Mouse (Mus musculus) neural tube, embryonic 14.5 days (tissue): Measurements from ENCODE around the gene Rap1a. TPM values are rescaled to one million over a fixed set of nuclear protein-coding genes. Genes with fewer than 3 reads are reported as not detected.

Source experiments
- ATAC-seq: fragments of 200-750 bp; cut with Nextera tagmentation; 2 replicates; pipeline ENCODE4 v1.8.0; 2017; ENCODE audit warnings: low read depth, mild to moderate bottlenecking, moderate TSS enrichment, moderate library complexity
- H3K27ac ChIP-seq: fragments of 300-500 bp; sonication (generic); 2 replicates; pipeline ENCODE4 v1.5.1; 2014; ENCODE audit warnings: low read depth, mild to moderate bottlenecking, control low read depth, low read length, moderate library complexity, mixed read lengths
- H3K27me3 ChIP-seq: fragments of 300-500 bp; sonication (generic); 2 replicates; pipeline ENCODE4 v1.6.1; 2014; ENCODE audit warnings: low read length; ENCODE audit not compliant: control insufficient read depth, insufficient read depth
- H3K36me3 ChIP-seq: fragments of 300-500 bp; sonication (generic); 2 replicates; pipeline ENCODE4 v1.6.1; 2014; ENCODE audit warnings: low read length, mixed read lengths; ENCODE audit not compliant: control insufficient read depth, insufficient read depth
- H3K4me1 ChIP-seq: fragments of 300-500 bp; sonication (generic); 2 replicates; pipeline ENCODE4 v1.6.1; 2014; ENCODE audit warnings: low read length; ENCODE audit not compliant: control insufficient read depth, insufficient read depth
- H3K4me2 ChIP-seq: fragments of 300-500 bp; sonication (generic); 2 replicates; pipeline ENCODE4 v1.6.1; 2014; ENCODE audit warnings: mild to moderate bottlenecking, low read depth, low read length, control low read depth
- H3K4me3 ChIP-seq: fragments of 300-500 bp; sonication (generic); 2 replicates; pipeline ENCODE4 v1.5.1; 2014; ENCODE audit warnings: low read depth, low read length, control low read depth, mixed read lengths
- H3K9ac ChIP-seq: fragments of 300-500 bp; sonication (generic); replicated peaks from 2 replicates; pipeline ENCODE4 v1.6.1; 2014; ENCODE audit warnings: low read depth, mild to moderate bottlenecking, control low read depth, low read length, mixed read lengths
- H3K9me3 ChIP-seq: fragments of 300-500 bp; sonication (generic); 2 replicates; pipeline ENCODE4 v1.6.1; 2016; ENCODE audit warnings: low read length; ENCODE audit not compliant: control insufficient read depth
- WGBS: fragments of 180-500 bp; shearing (Covaris S2); extraction: QIAGEN DNeasy Blood & Tissue Kit; methylation state at CpG from one replicate; pipeline ENCODE4 v1.1.7; 2014; 5-methylcytosine and 5-hydroxymethylcytosine counted together
- polyA plus RNA-seq: library from polyadenylated mRNA; unstranded; fragments of >200 nt; fragmentation: Nextera tagmentation; extraction: Ambion mirVana; gene quantifications from 2 replicates; pipeline ENCODE4 v1.2.1, GENCODE M21; 2014

Gene Rap1a
- polyA plus RNA-seq, 1 experiment from 2014 or later, result 67.5 TPM

DNA sequence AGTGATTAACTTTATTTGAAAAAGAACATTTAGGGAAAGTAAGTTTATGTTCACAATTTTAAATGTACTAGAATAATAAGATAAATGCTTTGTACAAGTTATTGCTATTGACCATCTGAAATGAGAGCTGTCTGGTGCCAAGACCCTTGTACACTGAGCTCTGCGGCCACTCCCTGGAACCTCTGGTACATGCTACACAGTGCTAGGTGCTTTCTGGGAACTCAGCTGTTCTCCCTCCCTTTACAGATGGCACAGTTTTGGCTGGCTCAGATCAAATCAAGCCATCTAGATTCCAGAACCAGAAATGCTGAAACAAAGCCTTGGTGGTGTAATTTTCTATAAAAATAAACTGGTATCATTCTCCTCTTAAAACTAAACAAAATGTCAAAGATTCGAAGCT is 3.7 kb downstream of the Rap1a start:
- no peak for ATAC-seq
- H3K4me2 ChIP-seq, result no peak overlapping the region
- H3K27ac ChIP-seq, result no peak overlapping the region
- no peak overlapping the region for H3K9ac ChIP-seq
- H3K4me3 ChIP-seq, result no peak overlapping the region
- 88% methylated on average over 2 of the region's 2 CpGs for WGBS
- H3K27me3 ChIP-seq, result no peaks in the 10 kb centered on the region
- H3K4me1 ChIP-seq, result peaks cover 18% of the 10 kb centered on the region; the same call in 1 of the 2 replicates
- H3K9me3 ChIP-seq, result no peaks in the 10 kb centered on the region
- H3K36me3 ChIP-seq, result no peaks in the 10 kb centered on the region

GRCm38 (mm10) chr3:105796761-105797160 is 4.4 kb downstream of the Rap1a start:
- Histone ChIP-seq H3K9ac (no peak overlapping the region), H3K4me2 (no peak overlapping the region), H3K36me3 (no peaks in the 10 kb centered on the region), H3K27ac (no peak overlapping the region), H3K27me3 (no peaks in the 10 kb centered on the region), H3K4me1 (peaks cover 18% of the 10 kb centered on the region; the same call in 1 of the 2 replicates), H3K9me3 (no peaks in the 10 kb centered on the region), H3K4me3 (no peak overlapping the region)
- WGBS, result 78% methylated on average over 4 of the region's 4 CpGs
- ATAC-seq, result no peak

DNA sequence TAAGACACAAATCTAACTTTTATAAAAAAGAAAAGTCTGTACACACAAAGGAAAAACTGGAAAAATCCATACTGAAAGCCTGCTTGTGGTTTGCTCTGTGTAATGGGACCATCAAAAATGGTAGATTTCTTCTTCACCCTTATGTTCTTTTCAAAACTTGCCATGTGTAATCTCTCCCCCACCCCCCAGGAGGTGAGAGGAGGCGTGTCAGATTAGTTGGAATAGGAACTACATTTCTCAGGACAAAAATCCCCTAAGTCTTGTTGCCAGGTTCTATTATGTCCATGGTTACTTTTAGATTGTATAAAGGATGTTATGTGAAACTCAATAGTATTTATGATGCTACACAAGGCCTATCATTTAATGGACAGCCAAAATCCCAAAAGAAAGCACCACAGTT is 6.8 kb downstream of the Rap1a start:
- Histone ChIP-seq H3K27ac (no peak overlapping the region), H3K9ac (no peak overlapping the region), H3K9me3 (no peaks in the 10 kb centered on the region), H3K4me2 (no peak overlapping the region), H3K4me1 (peaks cover 5% of the 10 kb centered on the region; the same call in 1 of the 2 replicates), H3K4me3 (no peak overlapping the region), H3K36me3 (no peaks in the 10 kb centered on the region), H3K27me3 (no peaks in the 10 kb centered on the region)
- WGBS, result 87% methylated on average over 1 of the region's 1 CpGs
- ATAC-seq, result no peak

DNA sequence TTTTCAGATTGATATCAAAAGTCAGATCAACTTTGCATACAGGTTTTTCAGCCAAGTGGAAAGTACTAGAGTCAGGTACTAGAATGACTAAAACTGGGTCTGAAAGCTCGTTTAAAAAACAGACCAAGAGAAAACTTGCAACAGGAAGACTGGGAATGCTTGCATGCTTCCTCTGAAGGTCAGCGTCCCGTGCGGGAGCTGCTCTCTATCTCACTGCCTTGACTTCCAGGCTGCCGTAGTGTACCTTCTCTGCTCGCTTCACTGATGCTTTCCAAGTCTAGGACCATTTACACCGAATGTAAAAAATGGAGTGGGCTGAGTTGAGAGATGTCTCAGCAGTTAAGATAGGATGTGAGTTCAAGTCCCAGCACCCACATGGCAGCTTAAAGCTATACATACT is 8.8 kb downstream of the Rap1a start:
- H3K9ac ChIP-seq, result no peak overlapping the region
- no peaks in the 10 kb centered on the region for H3K9me3 ChIP-seq
- no peaks in the 10 kb centered on the region for H3K36me3 ChIP-seq
- no peaks in the 10 kb centered on the region for H3K27me3 ChIP-seq
- no peak overlapping the region for H3K4me3 ChIP-seq
- no peak for ATAC-seq
- H3K4me2 ChIP-seq, result no peak overlapping the region
- no peaks in the 10 kb centered on the region for H3K4me1 ChIP-seq
- WGBS, result 89% methylated on average over 7 of the region's 7 CpGs
- no peak overlapping the region for H3K27ac ChIP-seq

DNA sequence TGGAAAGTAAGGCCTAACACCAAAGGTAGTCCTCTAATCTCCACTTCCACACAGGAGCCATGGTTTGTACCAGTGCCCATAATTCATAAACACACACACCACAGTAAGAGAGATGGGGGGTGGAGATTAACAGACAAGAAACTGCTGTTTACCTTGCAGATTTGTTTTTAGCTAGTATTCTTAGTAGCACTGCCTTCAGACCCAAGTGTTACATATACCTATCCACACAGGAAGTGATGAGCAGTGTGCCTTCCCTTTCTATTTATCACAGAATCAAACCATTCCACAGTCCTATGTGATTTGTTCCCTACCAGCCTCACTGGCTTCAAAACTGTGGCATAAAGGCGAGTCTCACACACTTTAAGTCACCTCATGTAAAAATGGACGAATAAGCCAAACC is 10.0 kb downstream of the Rap1a start:
- WGBS, result 96% methylated on average over 2 of the region's 2 CpGs

GRCm38 (mm10) chr3:105790338-105790737 is 10.8 kb downstream of the Rap1a start:
- Histone ChIP-seq H3K4me1 (no peaks in the 10 kb centered on the region), H3K27me3 (no peaks in the 10 kb centered on the region), H3K4me3 (no peak overlapping the region), H3K4me2 (no peak overlapping the region), H3K9me3 (no peaks in the 10 kb centered on the region), H3K27ac (no peak overlapping the region), H3K36me3 (no peaks in the 10 kb centered on the region), H3K9ac (no peak overlapping the region)
- WGBS, result 98% methylated on average over 1 of the region's 1 CpGs
- ATAC-seq, result no peak

More for the DNA sequence above, 10.0 kb downstream of the Rap1a start:
- H3K4me3 ChIP-seq, result no peak overlapping the region
- H3K36me3 ChIP-seq, result no peaks in the 10 kb centered on the region
- H3K27me3 ChIP-seq, result no peaks in the 10 kb centered on the region
- no peaks in the 10 kb centered on the region for H3K9me3 ChIP-seq
- no peaks in the 10 kb centered on the region for H3K4me1 ChIP-seq
- no peak overlapping the region for H3K9ac ChIP-seq
- no peak overlapping the region for H3K4me2 ChIP-seq
- no peak for ATAC-seq
- no peak overlapping the region for H3K27ac ChIP-seq

- Histone ChIP-seq H3K27ac (no peak overlapping the region), H3K4me1 (no peaks in the 10 kb centered on the region), H3K9me3 (no peaks in the 10 kb centered on the region), H3K27me3 (no peaks in the 10 kb centered on the region), H3K4me2 (no peak overlapping the region), H3K9ac (no peak overlapping the region), H3K36me3 (no peaks in the 10 kb centered on the region), H3K4me3 (no peak overlapping the region)
- no peak for ATAC-seq
- 96% methylated on average over 1 of the region's 1 CpGs for WGBS
These were observed 11.4 kb downstream of the Rap1a start for GRCm38 (mm10) chr3:105789776-105790175.

- WGBS, result 93% methylated on average over 3 of the region's 3 CpGs
- H3K4me1 ChIP-seq, result no peaks in the 10 kb centered on the region
- no peaks in the 10 kb centered on the region for H3K36me3 ChIP-seq
- H3K27ac ChIP-seq, result no peak overlapping the region
- no peaks in the 10 kb centered on the region for H3K9me3 ChIP-seq
- H3K4me2 ChIP-seq, result no peak overlapping the region
- H3K9ac ChIP-seq, result no peak overlapping the region
- no peak overlapping the region for H3K4me3 ChIP-seq
- no peaks in the 10 kb centered on the region for H3K27me3 ChIP-seq
- no peak for ATAC-seq
These were observed 13.8 kb downstream of the Rap1a start for GRCm38 (mm10) chr3:105787328-105787727.

DNA sequence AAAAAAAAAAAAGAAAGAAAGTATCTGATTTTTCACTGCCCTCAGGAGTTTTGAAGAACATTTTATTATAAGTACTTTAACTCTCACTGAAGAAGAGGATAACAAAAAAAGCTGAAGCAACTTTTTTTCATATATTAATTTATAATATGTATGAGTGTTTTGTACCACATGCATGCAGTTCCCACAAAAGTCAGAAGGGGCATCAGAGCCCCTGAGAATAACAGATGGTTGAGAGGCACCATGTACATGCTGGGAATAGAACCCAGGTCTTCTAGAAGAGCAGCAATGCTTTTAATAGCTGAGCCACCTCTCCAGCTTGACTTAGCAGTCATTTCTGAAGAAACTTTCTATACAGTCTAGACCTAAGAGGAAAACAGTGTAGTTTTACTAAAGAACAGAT is 15.3 kb downstream of the Rap1a start:
- Histone ChIP-seq H3K4me2 (no peak overlapping the region), H3K4me3 (no peak overlapping the region), H3K4me1 (no peaks in the 10 kb centered on the region), H3K9ac (no peak overlapping the region), H3K27me3 (no peaks in the 10 kb centered on the region), H3K27ac (no peak overlapping the region), H3K9me3 (no peaks in the 10 kb centered on the region), H3K36me3 (no peaks in the 10 kb centered on the region)
- ATAC-seq, result no peak

- ATAC-seq, result no peak
- 24% methylated on average over 1 of the region's 1 CpGs for WGBS
- H3K9me3 ChIP-seq, result no peaks in the 10 kb centered on the region
These were observed 17.3 kb downstream of the Rap1a start for GRCm38 (mm10) chr3:105783809-105784208.

More at GRCm38 (mm10) chr3:105783809-105784208, 17.3 kb downstream of the Rap1a start:
- no peak overlapping the region for H3K27ac ChIP-seq
- H3K4me2 ChIP-seq, result no peak overlapping the region
- no peak overlapping the region for H3K4me3 ChIP-seq
- H3K9ac ChIP-seq, result no peak overlapping the region
- no peaks in the 10 kb centered on the region for H3K36me3 ChIP-seq
- no peaks in the 10 kb centered on the region for H3K4me1 ChIP-seq
- H3K27me3 ChIP-seq, result no peaks in the 10 kb centered on the region
